Mouse (Mus musculus) embryonic fibroblast, embryonic 13.5 days (primary cell): ENCODE results near the gene Mettl7a3.

Experiments
- CTCF ChIP-seq: IDR thresholded peaks from 2 replicates; pipeline ENCODE4 v1.5.1; 2011; ENCODE audit warnings: mild to moderate bottlenecking, control low read depth, low read length, moderate library complexity, borderline replicate concordance; ENCODE audit not compliant: insufficient read depth
- POLR2A ChIP-seq: IDR thresholded peaks from 2 replicates; pipeline ENCODE4 v1.6.1; 2011; ENCODE audit warnings: low read depth, mild to moderate bottlenecking, control low read depth, low read length, moderate library complexity

- TF ChIP-seq CTCF, result no peak
- no peak for TF ChIP-seq POLR2A
Observed at GRCm38 (mm10) chr15:100388224-100388835, 53.6 kb downstream of the Mettl7a3 start.
